Mouse (Mus musculus) MEL (cell line): ENCODE data around the gene Adgrb3. TPM values are rescaled to one million over a fixed set of nuclear protein-coding genes. Genes with fewer than 3 reads are reported as not detected.

Experiments used
- DNase-seq: peaks from one replicate; pipeline ENCODE4 v3.0.0; 2011; ENCODE audit warnings: low read depth, low spot score
- H3K27ac ChIP-seq: 2 replicates; pipeline ENCODE4 v1.5.1; 2012; ENCODE audit warnings: low read depth, mild to moderate bottlenecking, control low read depth, low read length, moderate library complexity; ENCODE audit not compliant: control insufficient read depth
- H3K27me3 ChIP-seq, 2 experiments: fragments of 150-350 bp in 1 of 2; sonication (generic) in 1 of 2; 2 replicates each; pipeline ENCODE4 v1.6.1; 2012; ENCODE audit warnings: low read length in 2 of 2, mild to moderate bottlenecking in 2 of 2, improper control_type of control experiment in 1 of 2, moderate library complexity in 1 of 2; ENCODE audit not compliant: insufficient read depth in 2 of 2, control insufficient read depth in 1 of 2
- H3K36me3 ChIP-seq, 2 experiments: 2 replicates each; pipeline ENCODE4 v1.6.1; 2012 to 2014; ENCODE audit warnings: low read length in 2 of 2, improper control_type of control experiment in 1 of 2, inconsistent platforms in 1 of 2, mild to moderate bottlenecking in 1 of 2; ENCODE audit not compliant: insufficient read depth in 2 of 2, control insufficient read depth in 1 of 2
- H3K4me1 ChIP-seq, 2 experiments: fragments of 150-350 bp in 1 of 2; sonication (generic) in 1 of 2; 2 replicates each; pipeline ENCODE4 v1.6.1; 2012; ENCODE audit warnings: low read length in 2 of 2, improper control_type of control experiment in 1 of 2, mild to moderate bottlenecking in 1 of 2; ENCODE audit not compliant: insufficient read depth in 2 of 2, control insufficient read depth in 1 of 2
- H3K4me3 ChIP-seq, 2 experiments: fragments of 150-350 bp in 1 of 2; sonication (generic) in 1 of 2; 2 replicates each; pipeline ENCODE4 v1.5.1; 2012; ENCODE audit warnings: low read depth in 2 of 2, low read length in 2 of 2, mild to moderate bottlenecking in 2 of 2, moderate library complexity in 2 of 2, control low read depth in 1 of 2, improper control_type of control experiment in 1 of 2; ENCODE audit not compliant: control insufficient read depth in 1 of 2, insufficient read depth in 1 of 2
- H3K79me2 ChIP-seq: 2 replicates; pipeline ENCODE4 v1.6.1; 2012; ENCODE audit warnings: mild to moderate bottlenecking, low read length, moderate library complexity; ENCODE audit not compliant: control insufficient read depth, poor library complexity, insufficient read depth
- H3K9ac ChIP-seq: 2 replicates; pipeline ENCODE4 v1.6.1; 2012; ENCODE audit warnings: low read depth, mild to moderate bottlenecking, control low read depth, low read length, moderate library complexity; ENCODE audit not compliant: control insufficient read depth, poor library complexity, severe bottlenecking
- H3K9me3 ChIP-seq: fragments of 150-350 bp; sonication (generic); replicated peaks from 2 replicates; pipeline ENCODE4 v1.6.1; 2012; ENCODE audit warnings: mild to moderate bottlenecking, low read length, improper control_type of control experiment, moderate library complexity; ENCODE audit not compliant: insufficient read depth
- BHLHE40 ChIP-seq: IDR thresholded peaks from 2 replicates; pipeline ENCODE4 v1.6.1; 2012; ENCODE audit warnings: low read depth, mild to moderate bottlenecking, inconsistent platforms, low read length, improper control_type of control experiment, borderline replicate concordance
- CTCF ChIP-seq, 3 experiments: IDR thresholded peaks in 2 of 3; conservative IDR thresholded peaks in 1 of 3; 2 replicates each; pipeline ENCODE4 v1.5.1; 2011 to 2012; ENCODE audit warnings: low read length in 3 of 3, low read depth in 2 of 3, mild to moderate bottlenecking in 2 of 3, improper control_type of control experiment in 1 of 3, inconsistent platforms in 1 of 3, mixed read lengths in 1 of 3, moderate library complexity in 1 of 3; ENCODE audit not compliant: control insufficient read depth in 1 of 3, insufficient read depth in 1 of 3, poor library complexity in 1 of 3, severe bottlenecking in 1 of 3
- E2F4 ChIP-seq: IDR thresholded peaks from 2 replicates; pipeline ENCODE4 v1.6.1; 2011; ENCODE audit warnings: low read depth, low read length, improper control_type of control experiment, borderline replicate concordance
- GABPA ChIP-seq: IDR thresholded peaks from 2 replicates; pipeline ENCODE4 v1.6.1; 2012; ENCODE audit warnings: low read depth, mild to moderate bottlenecking, inconsistent platforms, low read length, improper control_type of control experiment, moderate library complexity
- GATA1 ChIP-seq: IDR thresholded peaks from 2 replicates; pipeline ENCODE4 v1.6.1; 2011; ENCODE audit warnings: low read depth, low read length, improper control_type of control experiment
- HCFC1 ChIP-seq: IDR thresholded peaks from 2 replicates; pipeline ENCODE4 v1.6.1; 2012; ENCODE audit warnings: low read depth, mild to moderate bottlenecking, inconsistent platforms, low read length, improper control_type of control experiment, moderate library complexity
- MAFK ChIP-seq: IDR thresholded peaks from 2 replicates; pipeline ENCODE4 v1.6.1; 2011; ENCODE audit warnings: low read depth, mild to moderate bottlenecking, low read length, improper control_type of control experiment, borderline replicate concordance
- MAZ ChIP-seq: IDR thresholded peaks from 2 replicates; pipeline ENCODE4 v1.6.1; 2012; ENCODE audit warnings: low read depth, mild to moderate bottlenecking, inconsistent platforms, low read length, improper control_type of control experiment
- MXI1 ChIP-seq: IDR thresholded peaks from 2 replicates; pipeline ENCODE4 v1.6.1; 2011; ENCODE audit warnings: mild to moderate bottlenecking, low read depth, low read length, improper control_type of control experiment
- NRF1 ChIP-seq: IDR thresholded peaks from 2 replicates; pipeline ENCODE4 v1.6.1; 2014; ENCODE audit warnings: low read depth, mild to moderate bottlenecking, inconsistent platforms, low read length, improper control_type of control experiment, moderate library complexity; ENCODE audit not compliant: poor library complexity, insufficient read depth, severe bottlenecking
- POLR2A ChIP-seq, 2 experiments: IDR thresholded peaks; 2 replicates each; pipeline ENCODE4 v1.6.1; 2011 to 2012; ENCODE audit warnings: low read length in 2 of 2, mild to moderate bottlenecking in 2 of 2, control low read depth in 1 of 2, improper control_type of control experiment in 1 of 2, low read depth in 1 of 2, moderate library complexity in 1 of 2; ENCODE audit not compliant: control insufficient read depth in 1 of 2, insufficient read depth in 1 of 2, poor library complexity in 1 of 2
- POLR2AphosphoS5 ChIP-seq: IDR thresholded peaks from 2 replicates; pipeline ENCODE4 v1.6.1; 2012; ENCODE audit warnings: low read depth, borderline replicate concordance, mild to moderate bottlenecking, inconsistent platforms, low read length, moderate library complexity, mixed read lengths
- RAD21 ChIP-seq: IDR thresholded peaks from 2 replicates; pipeline ENCODE4 v1.6.1; 2011; ENCODE audit warnings: mild to moderate bottlenecking, low read depth, low read length, improper control_type of control experiment
- SMC3 ChIP-seq: IDR thresholded peaks from 2 replicates; pipeline ENCODE4 v1.6.1; 2011; ENCODE audit warnings: low read depth, low read length, improper control_type of control experiment
- UBTF ChIP-seq: IDR thresholded peaks from 2 replicates; pipeline ENCODE4 v1.6.1; 2012; ENCODE audit warnings: low read depth, mild to moderate bottlenecking, inconsistent platforms, low read length, improper control_type of control experiment, moderate library complexity, borderline replicate concordance; ENCODE audit not compliant: insufficient read depth
- USF2 ChIP-seq, 2 experiments: IDR thresholded peaks; 2 replicates each; pipeline ENCODE4 v1.6.1; 2011 to 2012; ENCODE audit warnings: improper control_type of control experiment in 2 of 2, low read length in 2 of 2, borderline replicate concordance in 1 of 2, inconsistent platforms in 1 of 2, low read depth in 1 of 2, mild to moderate bottlenecking in 1 of 2; ENCODE audit not compliant: insufficient read depth in 1 of 2
- ZNF384 ChIP-seq: IDR thresholded peaks from 2 replicates; pipeline ENCODE4 v1.6.1; 2012; ENCODE audit warnings: low read depth, mild to moderate bottlenecking, inconsistent platforms, low read length, improper control_type of control experiment
- polyA plus RNA-seq, 2 experiments: library from polyadenylated mRNA; stranded (reverse) in 1 of 2; unstranded in 1 of 2; fragments of >175 nt in 1 of 2; fragments of >200 nt in 1 of 2; gene quantifications; 2 replicates each; pipeline versions ENCODE4 v1.2.1 to v1.2.4; 2012; ENCODE audit warnings: low replicate concordance in 2 of 2, low read depth in 1 of 2; ENCODE audit not compliant: insufficient read length in 2 of 2, insufficient read depth in 1 of 2, missing spikeins in 1 of 2
- total RNA-seq: library from RNA; depleted of rRNA; stranded (reverse); fragments of 300-350 nt; gene quantifications from 2 replicates; pipeline ENCODE4 v1.2.3, GENCODE M21; 2012

Adgrb3 gene
- total and polyA plus RNA-seq, 3 experiments = not detected

GRCm38 (mm10) chr1:25698702-25699250 is 130.7 kb downstream of the Adgrb3 start:
- no peaks in the 10 kb centered on the region for H3K4me1 ChIP-seq
- no peaks in the 10 kb centered on the region for H3K27me3 ChIP-seq
- no peak overlapping the region for H3K4me3 ChIP-seq
- H3K27ac ChIP-seq = no peak overlapping the region
- H3K9ac ChIP-seq = no peak overlapping the region
- H3K36me3 ChIP-seq = no peaks in the 10 kb centered on the region
- no peak for TF ChIP-seq NRF1
- no peak for TF ChIP-seq POLR2A (IDR thresholded peaks at IDR 0.05; ENCODE audit: control insufficient read depth in 1 of 2, insufficient read depth in 1 of 2, low read depth in 1 of 2, low read length in 2 of 2, poor library complexity in 1 of 2)
- no peak for TF ChIP-seq USF2 (IDR thresholded peaks at IDR 0.05; ENCODE audit: borderline replicate concordance in 1 of 2, insufficient read depth in 1 of 2, low read depth in 1 of 2, low read length in 2 of 2)
- TF ChIP-seq E2F4 = no peak
- no peak for TF ChIP-seq MAFK
- TF ChIP-seq ZNF384 = no peak
- no peak for TF ChIP-seq UBTF
- TF ChIP-seq SMC3 = no peak
- no peak for TF ChIP-seq HCFC1
- no peak for TF ChIP-seq POLR2AphosphoS5
- no peak for TF ChIP-seq BHLHE40
- no peak for TF ChIP-seq CTCF (IDR thresholded peaks at IDR 0.05 in 2 of 3, conservative IDR thresholded peaks at IDR 0.05 in 1 of 3; ENCODE audit: control insufficient read depth in 1 of 3, insufficient read depth in 1 of 3, low read depth in 2 of 3, low read length in 3 of 3, poor library complexity in 1 of 3, severe bottlenecking in 1 of 3)
- no peaks in the 10 kb centered on the region for H3K79me2 ChIP-seq
- DNase-seq = no peak
- H3K9me3 ChIP-seq = no peaks in the 10 kb centered on the region

GRCm38 (mm10) chr1:25697179-25697578 is 132.3 kb downstream of the Adgrb3 start:
- Histone ChIP-seq H3K27me3 (no peaks in the 10 kb centered on the region), H3K4me3 (no peak overlapping the region), H3K36me3 (no peaks in the 10 kb centered on the region), H3K27ac (no peak overlapping the region), H3K9me3 (no peaks in the 10 kb centered on the region), H3K9ac (no peak overlapping the region), H3K4me1 (no peaks in the 10 kb centered on the region), H3K79me2 (no peaks in the 10 kb centered on the region)
- TF ChIP-seq POLR2AphosphoS5 = no peak
- TF ChIP-seq UBTF = no peak
- no peak for TF ChIP-seq GABPA
- no peak for TF ChIP-seq MXI1
- TF ChIP-seq GATA1 = no peak
- no peak for TF ChIP-seq RAD21
- no peak for TF ChIP-seq ZNF384
- no peak for TF ChIP-seq MAZ
- DNase-seq = no peak
